Mouse (Mus musculus) mammary gland, adult 2 months (tissue): ENCODE data around the gene Dntt. TPM values are rescaled to one million over a fixed set of nuclear protein-coding genes. Genes with fewer than 3 reads are reported as not detected.

Experiments
- polyA plus RNA-seq: library from polyadenylated mRNA; depleted of rRNA; stranded (reverse); fragments of >200 nt; gene quantifications from 2 replicates; pipeline ENCODE4 v1.2.3, GENCODE M21; 2012; ENCODE audit warnings: low replicate concordance; rRNA removed

The Dntt gene
- 0.45 and 0.91 TPM in 2 replicates for polyA plus RNA-seq

DNA sequence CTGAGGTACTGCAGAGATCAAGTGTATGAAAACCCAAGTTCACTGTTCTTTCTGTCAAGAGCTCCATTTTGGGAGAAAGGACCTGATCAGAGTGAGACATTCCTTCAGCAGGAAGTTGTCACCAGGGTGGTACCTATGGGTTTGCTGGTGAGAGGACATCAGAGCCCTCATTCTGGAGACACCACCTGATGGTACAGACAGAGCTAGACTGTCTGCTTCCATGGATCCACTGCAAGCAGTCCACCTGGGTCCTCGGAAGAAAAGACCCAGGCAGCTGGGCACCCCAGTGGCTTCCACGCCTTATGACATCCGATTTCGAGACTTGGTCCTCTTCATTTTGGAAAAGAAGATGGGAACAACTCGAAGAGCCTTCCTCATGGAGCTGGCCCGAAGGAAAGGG is at the start of gene Dntt:
Gene Dntt, plus strand, starts transcription at position 57 of the 400 bp plus-strand sequence.

DNA sequence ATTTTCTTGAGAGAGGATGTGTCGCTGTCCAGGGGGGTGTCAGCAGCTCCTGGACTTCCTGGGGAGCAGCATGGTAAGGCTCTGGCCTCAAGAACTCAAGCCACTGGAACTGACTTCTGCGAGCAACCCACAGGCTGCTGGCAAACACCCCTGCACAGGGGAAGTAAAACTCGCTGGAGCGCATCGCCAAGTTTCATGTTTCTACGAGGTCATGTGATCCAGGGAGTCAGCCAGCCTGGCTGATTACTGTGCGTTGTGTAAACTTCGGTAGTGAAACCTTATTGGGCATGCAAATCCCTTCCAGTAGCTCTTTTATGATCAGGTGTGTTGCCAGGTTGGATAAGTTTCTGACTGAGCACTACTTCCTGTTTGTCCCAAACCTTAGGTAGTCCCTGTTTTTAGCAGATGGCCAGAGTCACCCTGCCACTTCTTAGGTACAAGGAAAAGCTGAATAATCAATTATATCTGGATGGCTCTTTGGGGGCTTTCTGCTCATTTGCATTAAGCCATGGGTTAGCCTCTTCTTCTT is 35.0 kb upstream of the Dntt start, which contains the start of gene Blnk:
Gene Blnk, minus strand, starts transcription at position 479 of the 529 bp plus-strand sequence.

GRCm38 (mm10) chr19:41076906-41077305 is 47.8 kb downstream of the Dntt start, which contains the start of gene Opalin:
Opalin (minus strand) TSS chr19:41077113.

Other genes starting within 250 kb of the Dntt start
- gene Ccnj, start 198.0 kb upstream of the Dntt start, polyA plus RNA-seq = 7.9 and 8.9 TPM in 2 replicates
- 0.57 and 1.6 TPM in 2 replicates for gene Zfp518a, start 134.6 kb upstream of the Dntt start, polyA plus RNA-seq
- 13.2 and 20.3 TPM in 2 replicates for gene Blnk, start 34.7 kb upstream of the Dntt start, polyA plus RNA-seq
- not detected in 2 replicates for gene Opalin, start 47.8 kb downstream of the Dntt start, polyA plus RNA-seq
- 0.03 TPM in 1 of 2 replicates, not detected in the other for gene Tll2, start 177.6 kb downstream of the Dntt start, polyA plus RNA-seq
- 33.0 and 57.0 TPM in 2 replicates for gene Tm9sf3, start 234.7 kb downstream of the Dntt start, polyA plus RNA-seq